Mouse (Mus musculus): ENCODE measurements at regions not wholly inside any gene's neighbourhood (a gene's known extent, or its start where the extent isn't known, plus 50 kb on each side); places are given as distances from the start of the nearest gene placed in this dataset.

- Histone ChIP-seq H3K79me2 (ENCODE audit: control insufficient read depth, insufficient read depth, low read length, poor library complexity) (no peaks in the 10 kb centered on the region), H3K27me3 (ENCODE audit: control insufficient read depth in 1 of 2, insufficient read depth in 2 of 2, low read length in 2 of 2) (no peaks in the 10 kb centered on the region), H3K4me3 (ENCODE audit: control insufficient read depth in 1 of 2, insufficient read depth in 1 of 2, low read depth in 2 of 2, low read length in 2 of 2) (no peak overlapping the region), H3K27ac (ENCODE audit: control insufficient read depth, low read depth, low read length) (no peak overlapping the region), H3K9ac (ENCODE audit: control insufficient read depth, low read depth, low read length, poor library complexity, severe bottlenecking) (no peak overlapping the region), H3K9me3 (replicated peaks; ENCODE audit: insufficient read depth, low read length) (no peaks in the 10 kb centered on the region), H3K4me1 (ENCODE audit: control insufficient read depth in 1 of 2, insufficient read depth in 2 of 2, low read length in 2 of 2) (no peaks in the 10 kb centered on the region; a peak in 1 of 4 replicates), H3K36me3 (ENCODE audit: control insufficient read depth in 1 of 2, insufficient read depth in 2 of 2, low read length in 2 of 2) (no peaks in the 10 kb centered on the region)
- TF ChIP-seq ZNF384 (IDR thresholded peaks at IDR 0.05; ENCODE audit: low read depth, low read length) (no peak), TBP (IDR thresholded peaks at IDR 0.05; ENCODE audit: low read depth, low read length) (no peak), NRF1 (IDR thresholded peaks at IDR 0.05; ENCODE audit: insufficient read depth, low read depth, low read length, poor library complexity, severe bottlenecking) (no peak), UBTF (IDR thresholded peaks at IDR 0.05; ENCODE audit: borderline replicate concordance, insufficient read depth, low read depth, low read length) (no peak), RCOR1 (IDR thresholded peaks at IDR 0.05; ENCODE audit: low read depth, low read length) (no peak), GABPA (IDR thresholded peaks at IDR 0.05; ENCODE audit: low read depth, low read length) (no peak), RAD21 (IDR thresholded peaks at IDR 0.05; ENCODE audit: low read depth, low read length) (no peak), MYB (IDR thresholded peaks at IDR 0.05; ENCODE audit: low read depth, low read length) (no peak), GATA1 (IDR thresholded peaks at IDR 0.05; ENCODE audit: low read depth, low read length) (no peak), POLR2AphosphoS2 (IDR thresholded peaks at IDR 0.05; ENCODE audit: low read length) (no peak), ZKSCAN1 (IDR thresholded peaks at IDR 0.05; ENCODE audit: low read depth, low read length) (no peak), JUND (IDR thresholded peaks at IDR 0.05; ENCODE audit: low read depth, low read length) (no peak), ETS1 (IDR thresholded peaks at IDR 0.05; ENCODE audit: low read depth, low read length) (no peak), BHLHE40 (IDR thresholded peaks at IDR 0.05; ENCODE audit: borderline replicate concordance, low read depth, low read length) (no peak), MAZ (IDR thresholded peaks at IDR 0.05; ENCODE audit: low read depth, low read length) (no peak), E2F4 (IDR thresholded peaks at IDR 0.05; ENCODE audit: borderline replicate concordance, low read depth, low read length) (no peak), ELF1 (IDR thresholded peaks at IDR 0.05; ENCODE audit: low read depth, low read length) (no peak), MYC (IDR thresholded peaks at IDR 0.05; ENCODE audit: low read depth, low read length) (no peak), EP300 (IDR thresholded peaks at IDR 0.05; ENCODE audit: low read depth in 1 of 2, low read length in 2 of 2) (no peak), SIN3A (IDR thresholded peaks at IDR 0.05; ENCODE audit: low read length) (no peak)
- DNase-seq (ENCODE audit: low read depth, low spot score) = no peak
These were observed 128.6 kb downstream of the Klf5 start for GRCm38 (mm10) chr14:99427049-99427448.

GRCm38 (mm10) chr14:99430323-99430722 is 131.8 kb downstream of the Klf5 start:
- H3K79me2 ChIP-seq (ENCODE audit: control insufficient read depth, insufficient read depth, low read length, poor library complexity) = no peaks in the 10 kb centered on the region
- H3K9me3 ChIP-seq (replicated peaks; ENCODE audit: insufficient read depth, low read length) = no peaks in the 10 kb centered on the region
- no peaks in the 10 kb centered on the region for H3K27me3 ChIP-seq (ENCODE audit: control insufficient read depth in 1 of 2, insufficient read depth in 2 of 2, low read length in 2 of 2)
- no peaks in the 10 kb centered on the region for H3K36me3 ChIP-seq (ENCODE audit: control insufficient read depth in 1 of 2, insufficient read depth in 2 of 2, low read length in 2 of 2)
- no peak overlapping the region for H3K27ac ChIP-seq (ENCODE audit: control insufficient read depth, low read depth, low read length)
- H3K4me1 ChIP-seq (ENCODE audit: control insufficient read depth in 1 of 2, insufficient read depth in 2 of 2, low read length in 2 of 2) = no peaks in the 10 kb centered on the region
- TF ChIP-seq POLR2A (IDR thresholded peaks at IDR 0.05; ENCODE audit: control insufficient read depth in 1 of 2, insufficient read depth in 1 of 2, low read depth in 1 of 2, low read length in 2 of 2, poor library complexity in 1 of 2) (no peak), MAZ (IDR thresholded peaks at IDR 0.05; ENCODE audit: low read depth, low read length) (no peak), ELF1 (IDR thresholded peaks at IDR 0.05; ENCODE audit: low read depth, low read length) (no peak), USF2 (IDR thresholded peaks at IDR 0.05; ENCODE audit: borderline replicate concordance in 1 of 2, insufficient read depth in 1 of 2, low read depth in 1 of 2, low read length in 2 of 2) (no peak), TCF12 (IDR thresholded peaks at IDR 0.05; ENCODE audit: low read depth, low read length) (no peak), MAX (IDR thresholded peaks at IDR 0.05; ENCODE audit: low read length) (no peak), ETS1 (IDR thresholded peaks at IDR 0.05; ENCODE audit: low read depth, low read length) (no peak), UBTF (IDR thresholded peaks at IDR 0.05; ENCODE audit: borderline replicate concordance, insufficient read depth, low read depth, low read length) (no peak), MYB (IDR thresholded peaks at IDR 0.05; ENCODE audit: low read depth, low read length) (no peak), SMC3 (IDR thresholded peaks at IDR 0.05; ENCODE audit: low read depth, low read length) (no peak), MXI1 (IDR thresholded peaks at IDR 0.05; ENCODE audit: low read depth, low read length) (no peak), CHD1 (IDR thresholded peaks at IDR 0.05; ENCODE audit: low read depth, low read length) (no peak)
- no peak overlapping the region for H3K9ac ChIP-seq (ENCODE audit: control insufficient read depth, low read depth, low read length, poor library complexity, severe bottlenecking)
- DNase-seq (ENCODE audit: low read depth, low spot score) = no peak
- no peak overlapping the region for H3K4me3 ChIP-seq (ENCODE audit: control insufficient read depth in 1 of 2, insufficient read depth in 1 of 2, low read depth in 2 of 2, low read length in 2 of 2)
